ENCODE assay signal across 10 mouse cellular contexts in genomic region chr1:91770676-91771075, GRCm38 (mm10). TPM values are rescaled to one million over a fixed set of nuclear protein-coding genes. Genes with fewer than 3 reads are reported as not detected.
DNase-seq lines count a peak whose midpoint lies in the region; ATAC-seq and TF ChIP-seq lines count a peak whose summit lies in the region.
"Had no signal": no experiment of that assay in that cellular context is flagged by ENCODE, and none has a peak within 500 bp of the region (broad histone marks: within the 10 kb centered on the region; RNA-seq: fewer than 3 reads in every experiment).

No protein-coding gene starts in this region.

- H3K4me3 ChIP-seq in kidney, embryonic 15.5 days (replicated peaks) = no peak overlapping the region
- peak overlapping the region; percentile 17 for H3K4me3 ChIP-seq in E14TG2a.4 (replicated peaks; ENCODE audit: low read length)
- H3K4me3 ChIP-seq in limb, embryonic 12.5 days (replicated peaks) = peak overlapping the region; percentile 8; the same call in 1 of the 2 replicates

- H3K27me3 ChIP-seq in kidney, embryonic 15.5 days = peaks cover 60% of the 10 kb centered on the region
- H3K27me3 ChIP-seq in E14TG2a.4 (ENCODE audit: insufficient read depth, low read length) = peaks cover 16% of the 10 kb centered on the region
- H3K27me3 ChIP-seq in limb, embryonic 12.5 days = no peaks in the 10 kb centered on the region

- DNase-seq in embryo, embryonic 11 days = peak; percentile 50
- no peak for DNase-seq in embryo, embryonic 9.5 days (ENCODE audit: extremely low spot score)
- DNase-seq in kidney, adult 8-10 months = no peak
- DNase-seq in cerebellum, adult 9-11 months = no peak
- DNase-seq in ovary, postnatal 36 days (ENCODE audit: low spot score) = no peak
- DNase-seq: cerebellum, adult 8-10 months; kidney, adult 2 months had no signal

- peaks cover 11% of the 10 kb centered on the region for H3K4me1 ChIP-seq in kidney, embryonic 15.5 days
- H3K4me1 ChIP-seq in E14TG2a.4 (replicated peaks; ENCODE audit: low read depth, low read length) = peaks cover 36% of the 10 kb centered on the region
- peaks cover 17% of the 10 kb centered on the region for H3K4me1 ChIP-seq in limb, embryonic 12.5 days (replicated peaks)

- H3K9me3 ChIP-seq in kidney, embryonic 15.5 days (replicated peaks) = no peaks in the 10 kb centered on the region
- no peaks in the 10 kb centered on the region for H3K9me3 ChIP-seq in E14TG2a.4 (ENCODE audit: low read length)
- H3K9me3 ChIP-seq in limb, embryonic 12.5 days = no peaks in the 10 kb centered on the region

- no peaks in the 10 kb centered on the region for H3K36me3 ChIP-seq in kidney, embryonic 15.5 days
- H3K36me3 ChIP-seq in E14TG2a.4 (ENCODE audit: insufficient read depth, low read length) = no peaks in the 10 kb centered on the region
- H3K36me3 ChIP-seq in limb, embryonic 12.5 days = no peaks in the 10 kb centered on the region

- no peak overlapping the region for H3K9ac ChIP-seq in kidney, embryonic 15.5 days
- H3K9ac ChIP-seq in limb, embryonic 12.5 days (replicated peaks) = no peak overlapping the region

- H3K4me2 ChIP-seq in kidney, embryonic 15.5 days = peak overlapping the region; percentile 30
- H3K4me2 ChIP-seq in limb, embryonic 12.5 days = peak overlapping the region; percentile 48

- no peak for ATAC-seq in kidney, embryonic 15.5 days (replicated peaks; ENCODE audit: low FRiP score)
- peak; percentile 45; the same call in 1 of the 2 replicates for ATAC-seq in limb, embryonic 12.5 days (ENCODE audit: insufficient number of reproducible peaks, insufficient read depth, low FRiP score, low TSS enrichment, low read depth)

- no peak overlapping the region for H3K27ac ChIP-seq in kidney, embryonic 15.5 days
- H3K27ac ChIP-seq in limb, embryonic 12.5 days = peak overlapping the region; percentile 51

- no peak for TF ChIP-seq CTCF in E14TG2a.4 (conservative IDR thresholded peaks at IDR 0.05; ENCODE audit: low read length)

- WGBS in kidney, embryonic 15.5 days = 4% methylated on average over 10 of the region's 10 CpGs
- WGBS in limb, embryonic 12.5 days = 4% methylated on average over 10 of the region's 10 CpGs

RNA-seq across cellular contexts. Expression of gene Twist2, which starts 30.6 kb away (rescaled TPM):
- 6.9 and 8.9 TPM in 2 replicates for polyA plus RNA-seq in kidney, embryonic 15.5 days (2015; fragmentation: Nextera tagmentation; extraction: Ambion mirVana)
- 45.3 and 50.4 TPM in 2 replicates for polyA plus RNA-seq in limb, embryonic 12.5 days (2016; fragmentation: Nextera tagmentation; extraction: Ambion mirVana)
